Mouse (Mus musculus) C2C12 (cell line): ENCODE data around the gene Zbed6. TPM values are rescaled to one million over a fixed set of nuclear protein-coding genes. Genes with fewer than 3 reads are reported as not detected.

Source experiments
- H3K27me3 ChIP-seq: one replicate; pipeline ENCODE4 v1.6.1; 2011; ENCODE audit not compliant: control insufficient read depth, insufficient read depth, insufficient read length
- H3K36me3 ChIP-seq: one replicate; pipeline ENCODE4 v1.6.1; 2011; ENCODE audit not compliant: control insufficient read depth, insufficient read depth
- H3K4me3 ChIP-seq: one replicate; pipeline ENCODE4 v1.5.1; 2011; ENCODE audit warnings: mild to moderate bottlenecking, control low read depth; ENCODE audit not compliant: poor library complexity, insufficient read depth, severe bottlenecking
- H3K79me2 ChIP-seq: one replicate; pipeline ENCODE4 v1.6.1; 2011; ENCODE audit not compliant: control insufficient read depth, insufficient read depth
- H3K79me3 ChIP-seq: one replicate; pipeline ENCODE4 v1.6.1; 2011; ENCODE audit warnings: low read depth, control low read depth
- H3ac ChIP-seq: one replicate; pipeline ENCODE3; 2011; ENCODE audit warnings: low read depth; ENCODE audit not compliant: control insufficient read depth, insufficient read length
- CEBPB ChIP-seq: IDR thresholded peaks from one replicate; pipeline ENCODE4 v1.6.1; 2011; ENCODE audit warnings: low read depth, mild to moderate bottlenecking, control low read depth, moderate library complexity
- CTCF ChIP-seq: IDR thresholded peaks from one replicate; pipeline ENCODE4 v1.5.1; 2011; ENCODE audit not compliant: control insufficient read depth, insufficient read depth, insufficient read length
- FOSL1 ChIP-seq: IDR thresholded peaks from one replicate; pipeline ENCODE4 v1.8.0; 2011; ENCODE audit warnings: mild to moderate bottlenecking, low read length; ENCODE audit not compliant: poor library complexity, insufficient read depth, severe bottlenecking
- MAX ChIP-seq: IDR thresholded peaks from one replicate; pipeline ENCODE4 v1.6.1; 2011; ENCODE audit warnings: mild to moderate bottlenecking, control low read depth
- MYOD1 ChIP-seq: IDR thresholded peaks from one replicate; pipeline ENCODE4 v1.6.1; 2011; ENCODE audit warnings: low read depth; ENCODE audit not compliant: control insufficient read depth, insufficient read length
- MYOG ChIP-seq: IDR thresholded peaks from one replicate; pipeline ENCODE4 v1.6.1; 2011; ENCODE audit not compliant: control insufficient read depth, insufficient read length; ENCODE audit errors: extremely low read depth
- USF1 ChIP-seq: IDR thresholded peaks from one replicate; pipeline ENCODE4 v1.6.1; 2011; ENCODE audit warnings: low read depth, mild to moderate bottlenecking, control low read depth, moderate library complexity
- polyA plus RNA-seq: library from polyadenylated mRNA; unstranded; fragments of >200 nt; fragmentation: generic; extraction: Trizol; gene quantifications from one replicate; pipeline ENCODE4 v1.2.1, GENCODE M21; 2012; ENCODE audit warnings: missing spikeins

Zbed6 gene
- polyA plus RNA-seq, 1 experiment = 2.8 TPM

GRCm38 (mm10) chr1:133638517-133638916 lies 22.2 kb downstream of the Zbed6 start:
- Histone ChIP-seq H3K79me2 (peaks cover 18% of the 10 kb centered on the region), H3K4me3 (no peak overlapping the region), H3K36me3 (peaks cover 93% of the 10 kb centered on the region), H3ac (no peak overlapping the region), H3K27me3 (no peaks in the 10 kb centered on the region), H3K79me3 (peaks cover 2% of the 10 kb centered on the region)
- no peak for TF ChIP-seq USF1
- no peak for TF ChIP-seq CEBPB
- no peak for TF ChIP-seq MYOG
- TF ChIP-seq MYOD1 = no peak
- no peak for TF ChIP-seq CTCF
- no peak for TF ChIP-seq MAX
- no peak for TF ChIP-seq FOSL1

- Histone ChIP-seq H3K79me2 (peaks cover 35% of the 10 kb centered on the region), H3K36me3 (peaks cover 89% of the 10 kb centered on the region), H3K4me3 (no peak overlapping the region), H3K27me3 (no peaks in the 10 kb centered on the region), H3ac (no peak overlapping the region), H3K79me3 (peaks cover 6% of the 10 kb centered on the region)
- TF ChIP-seq CTCF (no peak), MYOD1 (no peak), MAX (no peak), FOSL1 (no peak), USF1 (no peak), MYOG (no peak), CEBPB (no peak)
Measured at GRCm38 (mm10) chr1:133632168-133632567, 28.5 kb downstream of the Zbed6 start.

- H3K79me2 ChIP-seq = peaks cover 27% of the 10 kb centered on the region
- H3K79me3 ChIP-seq = peaks cover 3% of the 10 kb centered on the region
- no peak overlapping the region for H3K4me3 ChIP-seq
- peaks cover 89% of the 10 kb centered on the region for H3K36me3 ChIP-seq
- H3K27me3 ChIP-seq = no peaks in the 10 kb centered on the region
- no peak for TF ChIP-seq FOSL1
- H3ac ChIP-seq = no peak overlapping the region
Measured at GRCm38 (mm10) chr1:133625052-133625451, 35.6 kb downstream of the Zbed6 start.

GRCm38 (mm10) chr1:133618311-133618710 lies 42.4 kb downstream of the Zbed6 start:
- Histone ChIP-seq H3K79me3 (no peaks in the 10 kb centered on the region), H3K27me3 (no peaks in the 10 kb centered on the region), H3K4me3 (no peak overlapping the region), H3ac (no peak overlapping the region), H3K36me3 (peaks cover 47% of the 10 kb centered on the region), H3K79me2 (no peaks in the 10 kb centered on the region)
- TF ChIP-seq USF1 (no peak), MYOD1 (no peak), CTCF (no peak), MYOG (no peak), FOSL1 (no peak), MAX (no peak), CEBPB (no peak)

- H3K27me3 ChIP-seq = no peaks in the 10 kb centered on the region
- H3ac ChIP-seq = no peak overlapping the region
- no peaks in the 10 kb centered on the region for H3K79me2 ChIP-seq
- H3K4me3 ChIP-seq = no peak overlapping the region
- TF ChIP-seq FOSL1 (no peak), USF1 (no peak), MAX (no peak), MYOG (no peak), MYOD1 (no peak), CEBPB (no peak), CTCF (no peak)
- H3K36me3 ChIP-seq = peaks cover 43% of the 10 kb centered on the region
- no peaks in the 10 kb centered on the region for H3K79me3 ChIP-seq
Measured at GRCm38 (mm10) chr1:133617908-133618307, 42.8 kb downstream of the Zbed6 start.

GRCm38 (mm10) chr1:133613817-133614216 lies 46.9 kb downstream of the Zbed6 start:
- TF ChIP-seq CEBPB (no peak), MAX (no peak), MYOG (no peak), CTCF (no peak), MYOD1 (no peak), FOSL1 (no peak), USF1 (no peak)
- Histone ChIP-seq H3K79me3 (peaks cover 8% of the 10 kb centered on the region), H3K36me3 (peaks cover 8% of the 10 kb centered on the region), H3K4me3 (no peak overlapping the region), H3K27me3 (no peaks in the 10 kb centered on the region), H3ac (no peak overlapping the region), H3K79me2 (peaks cover 14% of the 10 kb centered on the region)

GRCm38 (mm10) chr1:133611436-133611835 lies 49.2 kb downstream of the Zbed6 start:
- peaks cover 26% of the 10 kb centered on the region for H3K36me3 ChIP-seq
- no peak overlapping the region for H3ac ChIP-seq
- H3K4me3 ChIP-seq = no peak overlapping the region
- no peak for TF ChIP-seq MAX
- no peak for TF ChIP-seq MYOD1
- no peak for TF ChIP-seq USF1
- TF ChIP-seq CEBPB = no peak
- TF ChIP-seq CTCF = no peak
- no peak for TF ChIP-seq FOSL1
- no peak for TF ChIP-seq MYOG
- H3K79me2 ChIP-seq = peaks cover 37% of the 10 kb centered on the region
- H3K27me3 ChIP-seq = no peaks in the 10 kb centered on the region
- H3K79me3 ChIP-seq = peaks cover 31% of the 10 kb centered on the region
